Mouse (Mus musculus) brain, embryonic 14.5 days (tissue): ENCODE measurements around the gene Baiap2.

Experiments used
- CTCF ChIP-seq: fragments of 200-500 bp; IDR thresholded peaks from 2 replicates; pipeline ENCODE4 v1.5.1; 2012; ENCODE audit warnings: inconsistent platforms, mild to moderate bottlenecking, moderate library complexity, borderline replicate concordance; ENCODE audit not compliant: insufficient read depth, insufficient read length; ENCODE audit errors: extremely low read depth
- POLR2A ChIP-seq: fragments of 200-500 bp; IDR thresholded peaks from 2 replicates; pipeline ENCODE4 v1.6.1; 2012; ENCODE audit warnings: mild to moderate bottlenecking, inconsistent platforms, borderline replicate concordance; ENCODE audit not compliant: poor library complexity, insufficient read depth, insufficient read length, severe bottlenecking; ENCODE audit errors: extremely low read depth

- TF ChIP-seq POLR2A: no peak
- no peak for TF ChIP-seq CTCF
These were observed 41.4 kb upstream of the Baiap2 start for GRCm38 (mm10) chr11:119901174-119901573.
